Mouse (Mus musculus) heart, embryonic 16.5 days (tissue): ENCODE data around the gene Sidt2. TPM values are rescaled to one million over a fixed set of nuclear protein-coding genes. Genes with fewer than 3 reads are reported as not detected.

Source experiments
- ATAC-seq: fragments of 200-750 bp; cut with Nextera tagmentation; replicated peaks from 2 replicates; pipeline ENCODE4 v1.8.0; 2017; ENCODE audit warnings: moderate number of reproducible peaks; ENCODE audit not compliant: insufficient read depth, low FRiP score; ENCODE audit errors: extremely low read depth
- H3K27ac ChIP-seq: fragments of 300-500 bp; sonication (generic); 2 replicates; pipeline ENCODE4 v1.5.1; 2014; ENCODE audit warnings: mild to moderate bottlenecking, low read length, control low read depth, moderate library complexity
- H3K27me3 ChIP-seq: fragments of 300-500 bp; sonication (generic); 2 replicates; pipeline ENCODE4 v1.6.1; 2014; ENCODE audit warnings: low read length, mixed read lengths; ENCODE audit not compliant: control insufficient read depth, insufficient read depth
- H3K36me3 ChIP-seq: fragments of 300-500 bp; sonication (generic); 2 replicates; pipeline ENCODE4 v1.6.1; 2014; ENCODE audit not compliant: control insufficient read depth, insufficient read depth
- H3K4me1 ChIP-seq: fragments of 300-500 bp; sonication (generic); 2 replicates; pipeline ENCODE4 v1.6.1; 2014; ENCODE audit warnings: low read length, mixed read lengths; ENCODE audit not compliant: control insufficient read depth, insufficient read depth
- H3K4me2 ChIP-seq: fragments of 300-500 bp; sonication (generic); 2 replicates; pipeline ENCODE4 v1.6.1; 2014; ENCODE audit warnings: low read depth, mild to moderate bottlenecking, control low read depth, low read length
- H3K4me3 ChIP-seq: fragments of 300-500 bp; sonication (generic); 2 replicates; pipeline ENCODE4 v1.5.1; 2014; ENCODE audit warnings: mild to moderate bottlenecking, control low read depth, low read length
- H3K9ac ChIP-seq: fragments of 300-500 bp; sonication (generic); 2 replicates; pipeline ENCODE4 v1.6.1; 2014; ENCODE audit warnings: low read length, control low read depth
- H3K9me3 ChIP-seq: fragments of 300-500 bp; sonication (generic); replicated peaks from 2 replicates; pipeline ENCODE4 v1.6.1; 2016; ENCODE audit warnings: low read length; ENCODE audit not compliant: control insufficient read depth
- WGBS: fragments of 180-500 bp; shearing (Covaris S2); extraction: QIAGEN DNeasy Blood & Tissue Kit; methylation state at CpG from one replicate; pipeline ENCODE4 v1.1.7; 2014; 5-methylcytosine and 5-hydroxymethylcytosine counted together
- polyA plus RNA-seq: library from polyadenylated mRNA; unstranded; fragments of >200 nt; fragmentation: Nextera tagmentation; extraction: Ambion mirVana; gene quantifications from 2 replicates; pipeline ENCODE4 v1.2.1, GENCODE M21; 2015

Gene Sidt2
- polyA plus RNA-seq, 1 experiment from 2014 or later = 36.9 TPM

DNA sequence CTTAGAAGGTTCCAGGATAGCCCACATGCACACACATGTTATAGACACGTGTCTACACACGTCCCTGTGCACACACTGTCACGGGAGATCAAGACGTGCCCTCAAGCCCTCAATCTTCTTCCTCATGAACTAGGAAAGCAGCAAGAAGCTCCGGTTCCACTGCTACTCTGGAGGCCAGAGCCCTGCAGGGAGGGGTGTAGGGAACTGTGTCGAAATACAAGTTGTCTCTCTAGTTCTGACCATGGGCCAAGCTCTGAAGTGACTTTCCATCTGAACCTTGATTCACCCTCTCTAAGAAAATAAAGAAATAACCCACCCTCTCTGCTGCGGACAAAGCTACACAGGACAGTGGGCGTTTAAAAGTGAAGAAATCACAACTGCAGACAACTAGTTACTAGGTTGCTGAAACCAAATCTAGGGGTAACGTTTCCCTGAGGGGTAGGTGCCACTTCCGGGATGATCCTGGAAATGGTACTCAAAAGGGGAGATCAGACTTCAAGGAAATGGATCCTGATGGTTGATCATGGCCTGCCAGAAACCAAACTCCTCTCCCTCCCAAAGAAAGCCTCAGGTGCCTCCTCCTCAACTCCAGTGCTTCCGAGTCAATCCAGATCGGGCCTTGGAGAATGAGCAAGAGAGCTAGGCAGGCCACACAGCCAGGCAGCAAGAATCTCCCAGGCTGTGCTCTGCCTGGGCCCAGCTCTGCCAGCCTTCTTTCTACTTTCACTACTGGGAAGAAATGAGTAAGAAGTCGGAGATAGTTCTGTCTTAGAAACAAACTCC, 1.4 kb downstream of the Sidt2 start:
- WGBS = 47% methylated on average over 13 of the region's 13 CpGs
- peak overlapping the region; percentile 95 for H3K9ac ChIP-seq
- H3K9me3 ChIP-seq = no peaks in the 10 kb centered on the region
- peaks cover 14% of the 10 kb centered on the region for H3K4me1 ChIP-seq
- peak overlapping the region; percentile 92 for H3K27ac ChIP-seq
- H3K27me3 ChIP-seq = no peaks in the 10 kb centered on the region
- H3K4me3 ChIP-seq = peak overlapping the region; percentile 92
- H3K36me3 ChIP-seq = peaks cover 32% of the 10 kb centered on the region
- no peak for ATAC-seq
- peak overlapping the region; percentile 92 for H3K4me2 ChIP-seq

- Histone ChIP-seq H3K9ac (peak overlapping the region; percentile 95), H3K4me3 (peak overlapping the region; percentile 92), H3K36me3 (peaks cover 35% of the 10 kb centered on the region), H3K27me3 (no peaks in the 10 kb centered on the region), H3K9me3 (no peaks in the 10 kb centered on the region), H3K4me2 (peak overlapping the region; percentile 92), H3K4me1 (peaks cover 14% of the 10 kb centered on the region), H3K27ac (no peak overlapping the region)
- 83% methylated on average over 7 of the region's 7 CpGs for WGBS
- ATAC-seq = no peak
Measured at GRCm38 (mm10) chr9:45952890-45953289, 2.2 kb downstream of the Sidt2 start.

GRCm38 (mm10) chr9:45952057-45952456, 3.0 kb downstream of the Sidt2 start:
- H3K4me3 ChIP-seq = no peak overlapping the region
- H3K4me1 ChIP-seq = peaks cover 14% of the 10 kb centered on the region
- 92% methylated on average over 4 of the region's 4 CpGs for WGBS
- H3K27ac ChIP-seq = no peak overlapping the region
- no peak overlapping the region for H3K4me2 ChIP-seq
- ATAC-seq = no peak
- H3K36me3 ChIP-seq = peaks cover 35% of the 10 kb centered on the region
- H3K9me3 ChIP-seq = no peaks in the 10 kb centered on the region
- H3K27me3 ChIP-seq = no peaks in the 10 kb centered on the region
- no peak overlapping the region for H3K9ac ChIP-seq

- Histone ChIP-seq H3K27me3 (no peaks in the 10 kb centered on the region), H3K9me3 (no peaks in the 10 kb centered on the region), H3K36me3 (peaks cover 52% of the 10 kb centered on the region), H3K4me2 (no peak overlapping the region), H3K9ac (no peak overlapping the region), H3K4me3 (no peak overlapping the region), H3K27ac (no peak overlapping the region), H3K4me1 (no peaks in the 10 kb centered on the region)
- WGBS = 82% methylated on average over 10 of the region's 10 CpGs
- no peak for ATAC-seq
Measured at GRCm38 (mm10) chr9:45946872-45947183, 8.2 kb downstream of the Sidt2 start.

DNA sequence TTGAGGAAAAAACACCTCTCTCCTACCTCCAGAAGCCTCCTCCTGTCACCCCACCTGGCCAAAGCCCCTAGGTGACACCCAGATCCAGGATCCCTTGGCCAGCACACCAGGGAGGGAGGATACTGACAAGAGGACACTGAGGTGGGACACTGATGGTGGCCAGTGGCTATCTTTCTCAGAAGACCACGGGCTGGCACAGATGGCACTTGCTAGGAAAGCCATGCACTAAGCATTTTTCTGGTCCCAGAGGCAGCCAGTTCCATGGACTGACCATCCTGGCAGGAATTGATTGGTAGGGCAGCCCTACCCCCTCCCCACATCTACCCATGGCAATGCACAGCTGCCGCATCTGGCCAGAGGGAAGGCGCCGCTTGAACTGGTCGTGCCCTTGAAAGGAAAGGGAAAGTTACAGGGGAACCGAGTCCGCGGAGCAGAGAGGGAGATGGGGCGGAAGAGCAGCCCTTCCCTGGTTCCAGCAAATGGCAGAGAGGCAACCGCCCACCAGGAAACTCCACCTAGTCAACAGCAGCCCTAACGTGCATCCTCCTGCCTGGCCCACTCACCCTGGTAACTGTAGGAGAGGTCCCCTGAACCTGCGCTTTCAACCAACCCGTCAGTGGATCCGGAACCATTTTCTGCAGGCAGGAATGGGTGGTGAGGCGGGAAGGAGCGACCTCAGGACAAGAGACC, 8.7 kb downstream of the Sidt2 start:
- Histone ChIP-seq H3K9ac (no peak overlapping the region), H3K4me1 (no peaks in the 10 kb centered on the region), H3K27me3 (no peaks in the 10 kb centered on the region), H3K4me3 (no peak overlapping the region), H3K36me3 (peaks cover 51% of the 10 kb centered on the region), H3K4me2 (no peak overlapping the region), H3K9me3 (no peaks in the 10 kb centered on the region), H3K27ac (peak overlapping the region; percentile 12; the same call in 1 of the 2 replicates)
- no peak for ATAC-seq
- 84% methylated on average over 16 of the region's 16 CpGs for WGBS

DNA sequence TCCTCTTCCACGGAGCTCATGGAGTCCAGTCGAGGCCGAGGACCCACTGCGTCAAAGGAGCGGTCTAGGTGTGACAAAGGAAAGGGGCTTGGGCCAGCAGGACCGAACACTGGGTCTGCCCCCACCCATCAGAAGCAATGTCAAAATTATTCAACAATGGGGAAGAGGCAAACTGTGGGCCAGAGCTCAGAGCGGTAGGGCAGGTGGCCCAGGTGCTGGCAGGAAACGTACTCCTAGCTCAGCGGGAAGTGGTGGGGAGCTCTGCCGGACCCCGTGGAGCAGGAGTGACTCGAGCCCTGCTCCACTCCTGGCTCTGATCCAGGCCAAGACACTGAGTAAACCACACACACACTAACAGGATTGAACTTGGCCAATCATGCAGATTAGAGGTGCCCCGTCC, 9.3 kb downstream of the Sidt2 start:
- no peaks in the 10 kb centered on the region for H3K9me3 ChIP-seq
- no peak for ATAC-seq
- peaks cover 53% of the 10 kb centered on the region for H3K36me3 ChIP-seq
- no peak overlapping the region for H3K4me3 ChIP-seq
- no peak overlapping the region; the same call in 1 of the 2 replicates for H3K27ac ChIP-seq
- 79% methylated on average over 13 of the region's 13 CpGs for WGBS
- no peak overlapping the region for H3K9ac ChIP-seq
- no peak overlapping the region for H3K4me2 ChIP-seq
- no peaks in the 10 kb centered on the region for H3K4me1 ChIP-seq
- H3K27me3 ChIP-seq = no peaks in the 10 kb centered on the region

- WGBS = 76% methylated on average over 13 of the region's 13 CpGs
- no peaks in the 10 kb centered on the region for H3K4me1 ChIP-seq
- H3K27ac ChIP-seq = peak overlapping the region; percentile 17; the same call in 1 of the 2 replicates
- H3K9ac ChIP-seq = no peak overlapping the region
- no peaks in the 10 kb centered on the region for H3K9me3 ChIP-seq
- peaks cover 49% of the 10 kb centered on the region for H3K36me3 ChIP-seq
- peak; percentile 52; the same call in 1 of the 2 replicates for ATAC-seq
- no peak overlapping the region for H3K4me3 ChIP-seq
- H3K27me3 ChIP-seq = no peaks in the 10 kb centered on the region
- H3K4me2 ChIP-seq = no peak overlapping the region
Measured at GRCm38 (mm10) chr9:45944506-45945400, 10.3 kb downstream of the Sidt2 start.

DNA sequence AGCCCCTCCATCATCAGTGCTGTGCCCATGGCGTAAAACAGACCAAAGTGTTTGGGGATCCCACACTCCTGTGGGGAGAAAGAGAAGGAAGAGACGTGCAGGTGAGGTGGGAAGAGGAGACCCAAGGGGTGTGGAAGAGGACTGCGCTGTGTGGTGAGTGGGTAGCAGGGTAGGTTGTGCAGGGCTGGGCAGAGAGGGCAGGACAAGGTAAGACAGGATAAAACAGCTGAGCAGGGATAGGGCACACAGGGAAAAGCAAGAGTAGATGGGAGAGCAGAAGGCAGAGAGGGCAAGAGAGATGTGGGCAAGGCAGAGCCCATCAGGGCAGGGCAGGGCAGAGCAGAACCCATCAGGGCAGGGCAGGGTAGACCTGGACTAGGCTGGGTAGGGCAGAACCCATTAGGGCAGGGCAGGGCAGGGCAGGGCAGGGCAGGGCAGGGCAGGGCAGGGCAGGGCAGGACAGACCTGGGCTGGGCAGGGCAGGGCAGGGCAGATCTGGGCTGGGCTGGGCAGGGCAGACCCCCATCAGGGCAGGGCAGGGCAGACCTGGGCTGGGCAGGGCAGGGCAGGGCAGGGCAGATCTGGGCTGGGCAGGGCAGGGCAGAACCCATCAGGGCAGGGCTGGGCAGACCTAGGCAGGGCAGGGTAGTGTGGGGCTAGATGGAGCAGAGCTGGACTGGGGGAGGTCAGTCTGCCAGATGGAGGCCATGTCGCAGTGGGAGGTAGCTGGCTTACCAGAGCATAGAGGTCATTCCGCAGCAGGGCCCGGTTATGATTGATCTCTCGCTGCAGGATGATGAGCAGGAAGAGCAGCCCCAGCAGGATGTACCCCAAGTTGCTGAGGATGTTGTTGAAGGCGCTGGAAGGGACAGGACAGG, 11.2 kb downstream of the Sidt2 start:
- ATAC-seq = 0 out of 2 replicates have a peak, but pooled peaks have one; percentile 14
- Histone ChIP-seq H3K9ac (no peak overlapping the region), H3K36me3 (peaks cover 49% of the 10 kb centered on the region), H3K9me3 (no peaks in the 10 kb centered on the region), H3K27me3 (no peaks in the 10 kb centered on the region), H3K4me2 (no peak overlapping the region), H3K4me3 (no peak overlapping the region), H3K4me1 (no peaks in the 10 kb centered on the region), H3K27ac (no peak overlapping the region)
- 88% methylated on average over 8 of the region's 8 CpGs for WGBS
